Mouse (Mus musculus): Measurements from ENCODE around the gene Jak3. TPM values are rescaled to one million over a fixed set of nuclear protein-coding genes. Genes with fewer than 3 reads are reported as not detected.
"Not testable (repeated sequence)": the region's sequence is repeated elsewhere in the genome, so short reads cannot be mapped to it uniquely, and the experiment has no call there.

Jak3 gene
- polyA plus RNA-seq, 1 experiment, result 15.3 TPM

DNA sequence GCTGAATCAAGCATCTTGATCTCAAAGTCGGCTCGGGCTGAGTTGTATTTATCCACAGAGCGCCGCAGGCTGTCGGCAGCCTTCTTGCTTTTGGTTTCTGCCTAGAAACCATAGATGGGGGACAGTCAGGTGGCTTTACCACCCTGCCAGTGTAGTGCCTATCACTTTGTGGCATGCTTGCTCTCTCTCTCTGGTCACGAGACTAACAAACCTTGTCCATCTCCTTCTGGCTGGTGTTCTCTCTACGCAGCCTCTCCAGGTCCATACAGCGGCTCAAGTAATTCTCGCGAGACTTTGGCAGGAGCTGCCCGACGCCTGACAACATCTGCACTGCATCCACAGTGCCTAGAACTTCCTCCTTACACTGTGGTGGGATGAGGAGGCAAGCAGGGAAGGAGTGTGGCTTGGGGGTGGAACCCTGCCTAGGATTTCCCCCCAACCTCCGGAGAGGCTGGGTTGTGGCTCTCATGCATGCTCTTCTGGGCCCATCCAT lies 40.5 kb downstream of the Jak3 start:
- WGBS, result 84% methylated on average over 13 of the region's 13 CpGs
- no peak for DNase-seq (ENCODE audit: low read depth, low spot score)

GRCm38 (mm10) chr8:71717096-71717495 lies 41.0 kb downstream of the Jak3 start:
- DNase-seq (ENCODE audit: low read depth, low spot score), result no peak
- 64% methylated on average over 12 of the region's 12 CpGs for WGBS

DNA sequence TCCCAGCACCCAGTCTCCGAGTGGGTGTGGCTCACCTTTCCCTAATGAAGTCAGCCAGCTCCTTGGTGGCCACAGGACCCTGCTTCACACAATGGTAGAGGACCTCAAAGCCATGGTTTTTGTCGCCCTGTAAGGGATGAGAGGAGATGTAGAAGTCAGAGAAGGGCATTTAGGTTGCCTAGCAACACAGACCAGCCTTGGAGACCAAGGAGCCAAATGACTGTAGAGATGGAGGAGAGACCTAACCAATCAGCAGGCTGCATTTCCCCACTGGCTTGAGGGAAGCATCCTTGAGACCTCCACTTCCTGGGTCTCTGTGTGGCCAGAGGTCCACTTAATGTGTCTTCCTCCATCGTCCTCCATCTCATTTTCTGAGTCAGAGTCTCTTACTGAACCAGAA lies 42.2 kb downstream of the Jak3 start:
- WGBS, result 47% methylated on average over 3 of the region's 3 CpGs
- no peak for DNase-seq (ENCODE audit: low read depth, low spot score)

- DNase-seq (ENCODE audit: low read depth, low spot score), result no peak
- WGBS, result 41% methylated on average over 4 of the region's 4 CpGs
Measured at GRCm38 (mm10) chr8:71719218-71719617, 43.1 kb downstream of the Jak3 start.

GRCm38 (mm10) chr8:71719928-71720457 lies 43.9 kb downstream of the Jak3 start:
- no peak for DNase-seq (ENCODE audit: low read depth, low spot score)
- 63% methylated on average over 7 of the region's 7 CpGs for WGBS

DNA sequence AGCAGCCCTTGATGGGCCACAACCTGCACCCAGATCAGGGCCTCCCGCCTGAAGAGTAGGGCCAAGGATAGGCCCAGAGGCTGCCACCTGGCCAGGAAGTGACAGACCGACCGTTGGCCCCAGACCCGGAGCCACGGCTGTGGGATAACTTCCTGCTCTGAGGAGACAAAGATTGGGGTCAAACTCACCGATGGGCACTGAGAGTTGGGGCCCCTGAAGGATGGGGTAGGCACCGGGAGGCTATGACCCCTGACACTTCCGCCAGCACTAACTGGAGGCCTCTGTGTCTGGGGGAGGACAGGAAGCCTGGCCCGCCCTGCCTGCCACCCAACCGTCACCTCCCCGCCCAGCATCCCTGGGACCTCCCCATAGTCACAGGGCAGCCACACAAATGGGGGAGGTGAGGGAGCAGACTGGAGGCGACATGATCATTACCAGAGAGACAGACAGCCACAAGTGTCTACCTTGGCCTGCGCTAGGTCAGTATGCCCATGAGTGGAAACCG lies 47.0 kb downstream of the Jak3 start:
- DNase-seq (ENCODE audit: low read depth, low spot score), result no peak
- 48% methylated on average over 14 of the region's 14 CpGs for WGBS

GRCm38 (mm10) chr8:71724389-71724788 lies 48.3 kb downstream of the Jak3 start:
- WGBS, result 45% methylated on average over 4 of the region's 4 CpGs
- peak; percentile 18 for DNase-seq (ENCODE audit: low read depth, low spot score)

GRCm38 (mm10) chr8:71725122-71725924 lies 49.2 kb downstream of the Jak3 start, which contains the start of gene Fcho1:
TSS of gene Fcho1 (minus strand) at chr8:71725716.
- DNase-seq (ENCODE audit: low read depth, low spot score), result peak; percentile 43
- WGBS, result under 1% methylated on average over 48 of the region's 54 CpGs

- WGBS, result 6% methylated on average over 21 of the region's 21 CpGs
- no peak for DNase-seq (ENCODE audit: low read depth, low spot score)
Measured at GRCm38 (mm10) chr8:71728240-71728785, 52.2 kb downstream of the Jak3 start.

- WGBS, result 6% methylated on average over 16 of the region's 16 CpGs
- no peak for DNase-seq (ENCODE audit: low read depth, low spot score)
Measured at GRCm38 (mm10) chr8:71728826-71729620, 52.9 kb downstream of the Jak3 start.

DNA sequence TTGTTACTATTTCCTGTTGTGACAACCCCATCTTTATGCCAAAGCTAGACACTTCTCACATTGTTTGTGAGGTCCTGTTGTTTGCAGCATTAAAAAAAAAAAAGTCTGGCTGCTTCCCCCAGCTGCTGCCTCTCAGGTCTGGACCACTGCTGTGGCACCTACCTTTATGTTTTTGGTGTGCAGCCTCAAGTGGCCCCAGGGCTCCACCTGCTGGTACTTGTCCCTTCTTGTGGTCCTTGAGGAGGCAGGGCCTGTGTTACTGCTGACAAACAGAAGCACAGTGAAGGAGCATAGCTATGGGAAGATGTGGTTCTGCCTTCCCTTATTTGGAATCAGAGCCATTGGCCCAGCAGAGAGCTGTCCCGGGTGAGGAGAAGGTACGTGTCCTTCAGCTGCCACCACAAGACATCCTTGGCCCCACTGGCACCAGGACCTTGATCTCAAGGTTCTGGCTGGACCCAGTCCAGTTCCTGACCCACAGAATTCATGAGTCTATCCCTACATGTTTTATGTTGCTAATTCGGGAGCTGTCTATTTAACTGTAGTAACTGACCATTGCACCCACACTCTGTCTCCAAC lies 55.6 kb downstream of the Jak3 start:
- DNase-seq (ENCODE audit: low read depth, low spot score), result no peak
- 39% methylated on average over 3 of the region's 3 CpGs for whole genome bisulfite sequencing

DNA sequence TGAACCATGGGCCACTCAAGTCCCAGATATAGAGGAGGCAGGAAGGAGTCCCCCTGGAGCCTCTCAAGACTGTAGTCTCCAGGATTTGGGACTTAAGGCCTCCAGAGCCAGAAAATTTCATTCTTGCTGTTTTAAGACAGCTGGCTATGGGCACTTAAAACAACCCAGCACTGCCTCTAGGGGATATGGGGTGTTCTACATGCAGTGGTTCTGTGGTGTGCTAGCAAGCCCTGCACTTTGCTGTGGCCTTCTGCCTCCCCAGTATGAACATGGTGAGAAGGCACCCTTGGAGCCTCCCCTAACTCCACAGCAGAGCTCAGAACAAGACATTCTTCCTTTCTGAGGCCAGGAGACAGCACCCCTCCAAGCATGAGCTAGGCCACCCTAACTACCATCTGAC lies 62.2 kb downstream of the Jak3 start:
- DNase-seq (ENCODE audit: low read depth, low spot score), result not testable (repeated sequence)

Other genes with a start within 250 kb of the Jak3 start
- gene Abhd8, start 212.6 kb upstream of the Jak3 start, polyA plus RNA-seq (2012; rRNA removed), result 16.8 and 18.8 TPM in 2 replicates
- gene Mrpl34, start 211.3 kb upstream of the Jak3 start, polyA plus RNA-seq (2012; rRNA removed), result 94.1 and 124 TPM in 2 replicates
- 78.5 and 80.9 TPM in 2 replicates for gene Dda1, start 207.1 kb upstream of the Jak3 start, polyA plus RNA-seq (2012; rRNA removed)
- 7.3 and 8.9 TPM in 2 replicates for gene Ano8, start 190.3 kb upstream of the Jak3 start, polyA plus RNA-seq (2012; rRNA removed)
- 18.5 and 23.7 TPM in 2 replicates for gene Gtpbp3, start 188.2 kb upstream of the Jak3 start, polyA plus RNA-seq (2012; rRNA removed)
- gene Plvap, start 164.5 kb upstream of the Jak3 start, polyA plus RNA-seq (2012; rRNA removed), result 122 and 163 TPM in 2 replicates
- 0.05 TPM in 1 of 2 replicates, not detected in the other for gene Ccdc194, start 150.6 kb upstream of the Jak3 start, polyA plus RNA-seq (2012; rRNA removed)
- 114 and 131 TPM in 2 replicates for gene Bst2, start 138.8 kb upstream of the Jak3 start, polyA plus RNA-seq (2012; rRNA removed)
- gene Mvb12a, start 133.4 kb upstream of the Jak3 start, polyA plus RNA-seq (2012; rRNA removed), result 144 and 164 TPM in 2 replicates
- 0.71 and 1.0 TPM in 2 replicates for gene Tmem221, start 117.4 kb upstream of the Jak3 start, polyA plus RNA-seq (2012; rRNA removed)
- not detected in 2 replicates for gene Nxnl1, start 109.7 kb upstream of the Jak3 start, polyA plus RNA-seq (2012; rRNA removed)
- gene Slc27a1, start 107.4 kb upstream of the Jak3 start, polyA plus RNA-seq (2012; rRNA removed), result 19.4 and 25.6 TPM in 2 replicates
- gene Pgls, start 84.1 kb upstream of the Jak3 start, polyA plus RNA-seq (2012; rRNA removed), result 109 and 111 TPM in 2 replicates
- gene Fam129c, start 78.6 kb upstream of the Jak3 start, polyA plus RNA-seq (2012; rRNA removed), result 3.3 and 4.1 TPM in 2 replicates
- gene Colgalt1, start 65.3 kb upstream of the Jak3 start, polyA plus RNA-seq (2012; rRNA removed), result 45.0 and 68.0 TPM in 2 replicates
- 1.0 and 1.3 TPM in 2 replicates for gene Unc13a, start 4.5 kb upstream of the Jak3 start, polyA plus RNA-seq (2012; rRNA removed)
- gene Insl3, start 12.9 kb downstream of the Jak3 start, polyA plus RNA-seq (2012; rRNA removed), result 12.1 and 17.2 TPM in 2 replicates
- gene B3gnt3, start 25.5 kb downstream of the Jak3 start, polyA plus RNA-seq (2012; rRNA removed), result 69.3 and 160 TPM in 2 replicates
- gene Fcho1, start 49.4 kb downstream of the Jak3 start, polyA plus RNA-seq (2012; rRNA removed), result 16.9 and 22.0 TPM in 2 replicates
- gene Zfp709, start 205.7 kb downstream of the Jak3 start, polyA plus RNA-seq (2012; rRNA removed), result 0.38 and 0.41 TPM in 2 replicates
- gene Zfp882, start 232.3 kb downstream of the Jak3 start, polyA plus RNA-seq (2012; rRNA removed), result 0.17 and 0.33 TPM in 2 replicates
- gene Zfp617, start 232.3 kb downstream of the Jak3 start, polyA plus RNA-seq (2012; rRNA removed), result 3.0 and 4.6 TPM in 2 replicates